Mouse (Mus musculus) forebrain, embryonic 12.5 days (tissue): ENCODE results near the gene Slc6a4. TPM values are rescaled to one million over a fixed set of nuclear protein-coding genes. Genes with fewer than 3 reads are reported as not detected.
"Not testable (repeated sequence)": the region's sequence is repeated elsewhere in the genome, so short reads cannot be mapped to it uniquely, and the experiment has no call there.

ENCODE experiments used
- ATAC-seq: fragments of 200-750 bp; cut with Nextera tagmentation; 2 replicates; pipeline ENCODE4 v1.8.0; 2017; ENCODE audit warnings: moderate TSS enrichment; ENCODE audit not compliant: low FRiP score
- H3K27ac ChIP-seq: fragments of 300-500 bp; sonication (generic); 2 replicates; pipeline ENCODE4 v1.5.1; 2016; ENCODE audit warnings: mild to moderate bottlenecking
- H3K27me3 ChIP-seq: fragments of 300-500 bp; sonication (generic); 2 replicates; pipeline ENCODE4 v1.6.1; 2016; ENCODE audit warnings: mild to moderate bottlenecking
- H3K36me3 ChIP-seq: fragments of 300-500 bp; sonication (generic); replicated peaks from 2 replicates; pipeline ENCODE4 v1.6.1; 2016; ENCODE audit warnings: mild to moderate bottlenecking
- H3K4me1 ChIP-seq: fragments of 300-500 bp; sonication (generic); 2 replicates; pipeline ENCODE4 v1.6.1; 2016
- H3K4me2 ChIP-seq: fragments of 300-500 bp; sonication (generic); 2 replicates; pipeline ENCODE4 v1.6.1; 2016; ENCODE audit warnings: mild to moderate bottlenecking, moderate library complexity
- H3K4me3 ChIP-seq: fragments of 300-500 bp; sonication (generic); replicated peaks from 2 replicates; pipeline ENCODE4 v1.5.1; 2016; ENCODE audit warnings: mild to moderate bottlenecking
- H3K9ac ChIP-seq: fragments of 300-500 bp; sonication (generic); 2 replicates; pipeline ENCODE4 v1.6.1; 2016; ENCODE audit warnings: mild to moderate bottlenecking
- H3K9me3 ChIP-seq: fragments of 300-500 bp; sonication (generic); 2 replicates; pipeline ENCODE4 v1.6.1; 2016
- WGBS: fragments of 180-500 bp; shearing (Covaris S2); methylation state at CpG from one replicate; pipeline ENCODE4 v1.1.7; 2016; 5-methylcytosine and 5-hydroxymethylcytosine counted together
- polyA plus RNA-seq: library from polyadenylated mRNA; unstranded; fragments of >200 nt; fragmentation: Nextera tagmentation; extraction: Ambion mirVana; gene quantifications from 2 replicates; pipeline ENCODE4 v1.2.1, GENCODE M21; 2016

The Slc6a4 gene
- polyA plus RNA-seq, 1 experiment from 2014 or later: 0.37 TPM

GRCm38 (mm10) chr11:77028157-77028556 is 29.8 kb downstream of the Slc6a4 start:
- H3K4me3 ChIP-seq: no peak overlapping the region
- no peaks in the 10 kb centered on the region for H3K27me3 ChIP-seq
- H3K4me2 ChIP-seq: no peak overlapping the region
- 94% methylated on average over 3 of the region's 3 CpGs for WGBS
- no peaks in the 10 kb centered on the region for H3K4me1 ChIP-seq
- ATAC-seq: no peak
- H3K27ac ChIP-seq: no peak overlapping the region
- H3K36me3 ChIP-seq: no peaks in the 10 kb centered on the region
- H3K9me3 ChIP-seq: no peaks in the 10 kb centered on the region
- no peak overlapping the region for H3K9ac ChIP-seq

- Histone ChIP-seq H3K4me1 (no peaks in the 10 kb centered on the region), H3K9ac (no peak overlapping the region), H3K4me2 (no peak overlapping the region), H3K4me3 (no peak overlapping the region), H3K9me3 (no peaks in the 10 kb centered on the region), H3K36me3 (no peaks in the 10 kb centered on the region), H3K27ac (no peak overlapping the region), H3K27me3 (no peaks in the 10 kb centered on the region)
- WGBS: 85% methylated on average over 14 of the region's 14 CpGs
- ATAC-seq: no peak
These were observed 32.9 kb downstream of the Slc6a4 start for GRCm38 (mm10) chr11:77031151-77031934.

- 86% methylated on average over 4 of the region's 4 CpGs for WGBS
- H3K27ac ChIP-seq: no peak overlapping the region
- no peak overlapping the region for H3K9ac ChIP-seq
- H3K27me3 ChIP-seq: no peaks in the 10 kb centered on the region
- H3K4me1 ChIP-seq: 0 out of 2 replicates have a peak, but pooled peaks cover 3% of the 10 kb centered on the region
- H3K9me3 ChIP-seq: no peaks in the 10 kb centered on the region
- no peak overlapping the region for H3K4me2 ChIP-seq
- no peak for ATAC-seq
- H3K36me3 ChIP-seq: peaks cover 18% of the 10 kb centered on the region
- no peak overlapping the region for H3K4me3 ChIP-seq
These were observed 43.5 kb downstream of the Slc6a4 start for GRCm38 (mm10) chr11:77041891-77042290.

GRCm38 (mm10) chr11:77042816-77043215 is 44.4 kb downstream of the Slc6a4 start:
- Histone ChIP-seq H3K36me3 (peaks cover 23% of the 10 kb centered on the region), H3K4me2 (no peak overlapping the region), H3K4me1 (0 out of 2 replicates have a peak, but pooled peaks cover 3% of the 10 kb centered on the region), H3K9ac (no peak overlapping the region), H3K9me3 (no peaks in the 10 kb centered on the region), H3K27me3 (no peaks in the 10 kb centered on the region), H3K27ac (no peak overlapping the region), H3K4me3 (no peak overlapping the region)
- ATAC-seq: no peak
- 68% methylated on average over 2 of the region's 2 CpGs for WGBS

GRCm38 (mm10) chr11:77061951-77062350 is 63.5 kb downstream of the Slc6a4 start:
- 80% methylated on average over 5 of the region's 5 CpGs for whole genome bisulfite sequencing
- H3K9me3 ChIP-seq: no peaks in the 10 kb centered on the region
- H3K4me2 ChIP-seq: no peak overlapping the region
- H3K27me3 ChIP-seq: no peaks in the 10 kb centered on the region
- no peak for ATAC-seq
- H3K4me3 ChIP-seq: no peak overlapping the region
- no peak overlapping the region for H3K27ac ChIP-seq
- H3K4me1 ChIP-seq: no peaks in the 10 kb centered on the region
- H3K9ac ChIP-seq: no peak overlapping the region
- H3K36me3 ChIP-seq: 0 out of 2 replicates have a peak, but pooled peaks cover 5% of the 10 kb centered on the region

GRCm38 (mm10) chr11:77063406-77063805 is 65.0 kb downstream of the Slc6a4 start:
- H3K4me2 ChIP-seq: no peak overlapping the region
- ATAC-seq: no peak
- no peak overlapping the region for H3K27ac ChIP-seq
- no peak overlapping the region for H3K9ac ChIP-seq
- H3K27me3 ChIP-seq: no peaks in the 10 kb centered on the region
- H3K9me3 ChIP-seq: no peaks in the 10 kb centered on the region
- H3K4me3 ChIP-seq: no peak overlapping the region
- no peaks in the 10 kb centered on the region for H3K4me1 ChIP-seq
- 0 out of 2 replicates have a peak, but pooled peaks cover 5% of the 10 kb centered on the region for H3K36me3 ChIP-seq
- 96% methylated on average over 2 of the region's 2 CpGs for WGBS

- Histone ChIP-seq H3K4me2 (no peak overlapping the region), H3K27me3 (no peaks in the 10 kb centered on the region), H3K4me3 (no peak overlapping the region), H3K4me1 (no peaks in the 10 kb centered on the region), H3K9me3 (no peaks in the 10 kb centered on the region), H3K9ac (no peak overlapping the region), H3K36me3 (peaks cover 19% of the 10 kb centered on the region), H3K27ac (no peak overlapping the region)
- no peak for ATAC-seq
- WGBS: 97% methylated on average over 4 of the region's 4 CpGs
These were observed 70.4 kb downstream of the Slc6a4 start for GRCm38 (mm10) chr11:77068825-77069224.

- Histone ChIP-seq H3K27ac (no peak overlapping the region), H3K4me3 (no peak overlapping the region), H3K27me3 (no peaks in the 10 kb centered on the region), H3K9ac (no peak overlapping the region), H3K9me3 (no peaks in the 10 kb centered on the region), H3K4me2 (no peak overlapping the region), H3K36me3 (peaks cover 37% of the 10 kb centered on the region), H3K4me1 (no peaks in the 10 kb centered on the region)
- 80% methylated on average over 4 of the region's 4 CpGs for WGBS
- ATAC-seq: no peak
These were observed 72.3 kb downstream of the Slc6a4 start for GRCm38 (mm10) chr11:77070721-77071120.

GRCm38 (mm10) chr11:77077331-77077730 is 78.9 kb downstream of the Slc6a4 start:
- not testable (repeated sequence) for H3K27ac ChIP-seq, H3K4me1 ChIP-seq, H3K9me3 ChIP-seq, ATAC-seq
- Histone ChIP-seq H3K36me3 (peaks cover 31% of the 10 kb centered on the region), H3K4me3 (peak overlapping the region; percentile 79), H3K9ac (peak overlapping the region; percentile 88), H3K4me2 (peak overlapping the region; percentile 75), H3K27me3 (peaks cover 19% of the 10 kb centered on the region)
- 60% methylated on average over 4 of the region's 4 CpGs for WGBS

GRCm38 (mm10) chr11:77077792-77078191 is 79.4 kb downstream of the Slc6a4 start:
- peaks cover 30% of the 10 kb centered on the region for H3K36me3 ChIP-seq
- H3K4me1 ChIP-seq: peaks cover 8% of the 10 kb centered on the region
- H3K4me3 ChIP-seq: peak overlapping the region; percentile 79
- H3K27ac ChIP-seq: peak overlapping the region; percentile 89
- H3K4me2 ChIP-seq: peak overlapping the region; percentile 75
- no peak for ATAC-seq
- 2% methylated on average over 16 of the region's 16 CpGs for WGBS
- H3K27me3 ChIP-seq: peaks cover 19% of the 10 kb centered on the region
- no peaks in the 10 kb centered on the region for H3K9me3 ChIP-seq
- peak overlapping the region; percentile 88 for H3K9ac ChIP-seq

GRCm38 (mm10) chr11:77078273-77079134 is 80.1 kb downstream of the Slc6a4 start, which contains the start of gene Nsrp1:
Gene Nsrp1, minus strand, starts transcription at chr11:77078435.
- H3K4me2 ChIP-seq: peak within 1 kb of the TSS; percentile 75
- WGBS: 4% methylated on average over 48 of the region's 48 CpGs
- peak; percentile 99 for ATAC-seq
- peaks cover 19% of the 10 kb centered on the region for H3K27me3 ChIP-seq
- no peaks in the 10 kb centered on the region for H3K9me3 ChIP-seq
- peak within 1 kb of the TSS; percentile 79 for H3K4me3 ChIP-seq
- peak within 1 kb of the TSS; percentile 89 for H3K27ac ChIP-seq
- H3K4me1 ChIP-seq: peaks cover 8% of the 10 kb centered on the region
- H3K9ac ChIP-seq: peak within 1 kb of the TSS; percentile 88
- H3K36me3 ChIP-seq: peaks cover 25% of the 10 kb centered on the region

GRCm38 (mm10) chr11:77079361-77079760 is 81.0 kb downstream of the Slc6a4 start:
- no peak overlapping the region for H3K9ac ChIP-seq
- H3K4me1 ChIP-seq: peaks cover 8% of the 10 kb centered on the region
- ATAC-seq: no peak
- H3K27ac ChIP-seq: no peak overlapping the region
- H3K27me3 ChIP-seq: peaks cover 23% of the 10 kb centered on the region
- no peak overlapping the region for H3K4me3 ChIP-seq
- H3K9me3 ChIP-seq: no peaks in the 10 kb centered on the region
- 97% methylated on average over 1 of the region's 1 CpGs for WGBS
- H3K4me2 ChIP-seq: no peak overlapping the region
- H3K36me3 ChIP-seq: peaks cover 19% of the 10 kb centered on the region
